Mouse (Mus musculus): ENCODE data around the gene Ift88.

- no peak for TF ChIP-seq POLR2A (IDR thresholded peaks at IDR 0.05; ENCODE audit: low read depth, low read length)
- no peak for TF ChIP-seq CTCF (IDR thresholded peaks at IDR 0.05; ENCODE audit: extremely low read depth, insufficient read length, insufficient replicate concordance, low read depth, low read length)
Observed at GRCm38 (mm10) chr14:57408100-57408499, 15.8 kb upstream of the Ift88 start.
